Mouse (Mus musculus): Measurements from ENCODE around the gene Irx4.

Irx4 gene
- long read RNA-seq, experiment 1, result 0 reads
- long read RNA-seq, experiment 2, result 0 reads

DNA sequence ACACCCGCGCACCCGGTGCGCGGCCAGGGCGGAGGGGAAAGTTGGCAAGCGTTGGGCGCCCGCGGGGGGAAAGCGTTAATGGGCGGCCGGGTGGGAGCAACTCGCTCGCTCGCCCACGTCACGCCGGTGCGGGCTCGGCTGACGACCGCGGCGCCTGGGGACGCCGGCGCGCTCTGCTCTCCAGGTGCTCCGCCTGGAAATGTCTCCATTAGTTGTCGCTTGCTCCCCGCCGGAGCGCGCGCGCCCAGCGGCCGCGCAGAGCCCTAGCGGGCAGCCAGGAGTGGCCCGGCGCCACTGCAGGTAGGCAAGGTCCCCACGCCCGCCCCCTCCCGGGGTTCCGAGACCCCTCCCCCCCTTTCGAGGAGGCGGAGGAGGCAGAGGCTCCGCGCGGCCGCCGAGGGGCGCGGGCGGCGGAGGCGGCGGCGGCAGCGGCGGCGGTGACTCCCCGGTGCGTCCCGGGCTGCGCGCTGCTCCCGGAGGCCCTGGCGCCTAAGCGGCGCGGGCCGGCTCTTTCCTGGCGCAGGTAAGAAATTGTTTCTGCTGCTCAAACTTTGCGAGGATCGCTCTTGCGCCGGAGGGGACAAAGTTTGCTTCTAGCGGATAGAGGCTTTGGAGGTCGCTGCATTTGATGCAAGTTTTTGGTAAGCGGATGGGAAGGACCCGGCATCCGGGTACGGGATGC lies at the start of gene Irx4:
Irx4 (plus strand) TSS at position 126 of the 682 bp plus-strand sequence.
- intact Hi-C loops (cut with DNase I), result no loop called here

DNA sequence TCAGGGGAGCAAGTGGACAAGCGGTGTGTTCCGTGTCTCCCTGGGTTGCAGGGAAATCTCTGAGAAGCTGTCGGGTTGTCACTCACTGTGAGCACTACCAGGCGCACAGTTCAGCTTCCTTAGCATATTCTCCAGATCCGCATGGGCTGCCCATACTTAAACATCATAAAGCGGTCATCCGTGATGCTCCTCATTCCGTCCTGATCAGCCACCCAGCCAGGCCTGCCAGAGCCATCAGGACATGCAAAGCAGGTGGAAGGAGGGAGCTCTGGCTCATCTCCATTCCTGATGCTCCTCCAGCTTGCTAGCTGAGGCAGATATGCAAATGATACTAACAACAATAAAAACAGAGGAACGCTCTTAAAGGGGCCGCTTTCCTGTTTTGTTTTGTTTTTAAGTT lies 46.0 kb upstream of the Irx4 start:
- intact Hi-C loops (cut with DNase I), result no loop called here

DNA sequence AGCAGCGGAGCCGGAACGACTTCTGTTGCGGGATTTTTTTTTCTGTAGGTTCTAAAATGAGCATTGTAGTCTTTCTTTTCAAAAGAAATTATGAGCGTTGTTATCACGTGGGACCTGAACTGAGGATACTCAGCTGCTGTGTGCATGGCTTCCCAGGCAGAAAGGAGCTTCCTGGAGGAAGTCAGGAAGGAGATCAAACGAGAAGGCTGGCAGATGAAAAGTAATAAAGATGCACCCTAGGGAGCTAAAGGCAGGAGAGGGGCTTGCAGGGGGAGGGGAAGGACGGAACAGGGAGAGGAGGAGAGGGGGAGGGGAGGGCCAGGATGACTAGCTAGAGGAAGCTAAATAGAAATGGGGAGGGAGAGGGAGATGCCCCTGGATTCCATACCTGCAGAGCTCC lies 23.8 kb upstream of the Irx4 start:
- intact Hi-C loops (cut with DNase I), result no loop called here

DNA sequence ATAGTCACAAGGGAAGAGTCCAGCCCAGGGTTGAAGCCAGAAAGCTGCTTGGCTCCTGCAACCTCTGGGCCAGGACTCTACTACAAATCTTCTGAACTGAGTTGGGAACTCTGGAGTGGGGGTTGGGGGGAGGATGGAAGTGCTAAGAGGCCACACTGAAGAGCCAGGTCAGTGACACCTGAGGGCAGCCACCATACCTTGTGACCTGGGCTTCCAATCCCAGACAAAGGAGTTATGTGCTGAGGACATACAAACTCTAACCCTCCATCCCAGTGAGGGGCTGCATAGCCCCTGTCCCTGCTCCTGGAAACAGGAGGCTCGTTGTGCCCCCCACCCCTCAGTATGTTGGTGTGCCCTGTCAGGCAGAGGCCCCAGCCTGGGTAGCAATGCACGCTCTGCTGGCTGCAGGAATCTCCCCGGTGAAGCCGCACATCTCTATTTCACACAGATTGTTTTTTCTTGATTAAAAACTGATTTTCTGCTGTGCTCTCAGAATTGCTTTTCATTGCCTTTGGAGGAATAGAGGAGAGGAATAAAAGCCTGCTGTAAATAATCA lies 21.0 kb upstream of the Irx4 start:
- intact Hi-C loops (cut with DNase I), result no loop called here

DNA sequence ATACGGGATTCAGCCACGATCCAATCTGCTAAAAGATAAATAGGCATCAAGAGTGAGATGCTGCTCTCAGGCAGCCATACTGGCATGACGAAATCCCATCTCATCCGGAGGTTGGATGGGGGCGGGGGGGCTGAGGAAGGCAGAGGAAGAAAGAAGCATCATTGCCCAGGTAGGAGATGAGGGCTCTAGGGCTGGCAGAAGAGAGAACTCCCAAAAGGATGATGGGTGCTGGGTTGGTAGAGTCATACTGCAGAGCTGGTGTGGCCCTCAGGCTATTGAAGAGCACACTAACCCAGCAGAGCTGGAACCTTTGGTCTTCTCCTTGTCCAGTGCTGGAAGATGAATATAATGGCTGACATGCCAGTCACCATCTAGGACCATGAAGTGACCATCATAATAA lies 17.7 kb upstream of the Irx4 start:
- intact Hi-C loops (cut with DNase I), result no loop called here

DNA sequence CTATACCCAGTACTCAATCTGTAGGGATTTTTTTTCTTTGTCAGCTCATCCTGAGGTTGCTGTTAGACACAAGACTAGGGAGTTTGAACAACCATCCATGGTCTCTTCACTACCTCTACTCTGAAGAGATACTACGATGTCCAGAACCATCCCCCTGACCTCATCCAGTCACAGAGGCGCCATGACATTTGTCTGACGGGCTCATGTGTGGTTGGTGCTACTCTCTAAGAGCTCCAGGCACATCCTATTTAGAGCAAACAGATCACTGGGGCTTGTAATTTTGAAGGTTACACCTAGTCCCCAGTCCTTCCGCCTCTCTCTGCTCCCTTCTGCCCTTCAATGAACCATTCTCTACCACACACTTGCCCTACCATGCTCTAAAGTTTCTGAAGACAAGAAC lies 13.3 kb upstream of the Irx4 start:
- intact Hi-C loops (cut with DNase I), result no loop called here

DNA sequence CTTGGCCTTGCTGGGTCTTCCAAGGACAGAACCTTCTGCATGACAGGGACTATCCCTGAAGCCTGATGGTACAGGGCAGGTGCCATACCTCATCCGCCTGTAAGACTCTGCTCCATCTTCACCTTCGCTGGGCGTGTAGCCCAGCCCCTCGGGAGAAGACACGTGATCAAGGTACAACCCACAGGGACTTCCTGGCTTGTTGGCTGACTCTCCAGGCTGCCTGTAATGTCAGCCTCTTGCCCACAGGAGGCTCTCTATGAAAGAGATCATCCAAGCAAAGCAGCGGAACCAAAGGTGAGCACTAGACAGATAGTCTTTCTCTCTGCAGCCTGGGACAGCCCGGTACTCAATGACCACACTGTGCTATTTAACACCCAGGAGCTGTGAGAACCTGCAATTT lies 9.1 kb upstream of the Irx4 start:
- intact Hi-C loops (cut with DNase I), result no loop called here

DNA sequence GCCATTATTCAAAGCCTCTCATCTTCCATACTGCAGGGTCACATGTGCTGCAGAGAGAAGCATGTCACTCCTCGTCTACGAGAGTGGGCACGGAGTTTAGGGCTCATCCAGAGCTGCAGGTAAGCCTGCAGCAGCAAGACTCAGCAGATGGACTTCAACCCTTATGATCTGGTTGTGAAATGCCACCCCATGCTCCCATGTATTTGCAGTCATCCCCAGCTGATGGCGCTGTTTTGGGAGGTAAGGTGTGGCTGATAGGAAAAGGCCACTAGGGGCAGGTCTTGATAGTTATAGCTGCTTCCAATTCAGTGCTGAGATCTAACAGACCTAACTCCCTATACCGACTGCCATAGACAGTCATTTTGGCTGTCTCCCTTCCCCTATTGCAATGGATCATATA lies 8.3 kb upstream of the Irx4 start:
- intact Hi-C loops (cut with DNase I), result no loop called here

DNA sequence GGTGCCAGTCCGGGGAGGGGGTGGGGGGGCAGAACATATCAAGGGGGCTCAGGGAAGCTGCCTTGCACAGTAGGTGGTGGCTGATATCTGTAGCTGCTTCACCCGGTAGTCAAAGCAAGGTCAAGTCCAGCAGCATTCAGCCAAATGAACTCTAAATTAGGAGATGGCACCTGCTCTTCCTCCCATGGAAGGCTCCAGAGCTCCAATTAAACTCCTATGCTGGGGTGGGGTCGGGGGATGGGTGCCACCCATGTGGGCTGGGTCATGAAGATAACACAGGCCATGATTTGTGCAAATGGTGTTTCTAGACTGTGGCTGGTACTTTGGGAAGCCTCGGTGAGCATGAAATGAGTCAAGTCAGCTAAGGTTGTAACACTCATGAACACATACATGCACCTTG lies 1.9 kb upstream of the Irx4 start:
- intact Hi-C loops (cut with DNase I), result no loop called here

DNA sequence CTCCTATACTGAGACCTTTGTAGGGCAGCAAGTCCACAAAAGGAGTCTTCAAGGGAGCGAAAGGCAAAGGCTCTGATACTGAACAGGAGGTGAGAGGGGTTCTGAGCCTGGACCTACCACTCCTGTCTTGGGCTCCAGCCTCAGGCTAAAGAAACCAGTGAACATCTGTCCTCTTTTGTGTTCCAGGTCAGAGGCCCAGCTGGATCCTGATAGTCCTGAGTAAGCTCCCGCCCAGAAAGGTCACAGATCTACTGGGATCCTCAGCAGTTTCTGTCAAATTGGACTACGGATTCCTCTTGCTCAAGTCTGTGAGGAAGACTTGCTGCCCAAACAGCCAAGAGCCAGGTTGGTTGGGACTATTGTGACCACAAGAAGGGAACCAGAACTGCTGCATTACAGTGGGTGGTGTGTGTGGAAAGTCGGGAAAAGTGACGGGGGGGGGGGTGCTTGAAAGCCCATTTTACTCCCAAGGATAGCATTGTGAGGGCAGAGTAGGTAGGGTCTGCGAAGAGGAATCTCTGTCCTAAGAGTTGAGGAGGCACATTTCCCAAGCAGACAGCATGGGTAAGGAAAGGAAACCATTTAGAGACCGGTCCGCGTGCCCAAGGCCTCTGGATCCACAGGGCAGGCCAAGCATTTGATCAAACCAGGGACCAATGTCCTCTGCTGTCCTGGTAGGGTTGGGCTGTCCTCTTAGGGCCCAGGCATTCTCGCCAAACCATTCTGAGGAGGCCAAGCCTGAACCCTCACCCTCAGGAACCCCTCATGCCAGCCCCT lies 514 bp upstream of the Irx4 start:
- intact Hi-C loops (cut with DNase I), result no loop called here

DNA sequence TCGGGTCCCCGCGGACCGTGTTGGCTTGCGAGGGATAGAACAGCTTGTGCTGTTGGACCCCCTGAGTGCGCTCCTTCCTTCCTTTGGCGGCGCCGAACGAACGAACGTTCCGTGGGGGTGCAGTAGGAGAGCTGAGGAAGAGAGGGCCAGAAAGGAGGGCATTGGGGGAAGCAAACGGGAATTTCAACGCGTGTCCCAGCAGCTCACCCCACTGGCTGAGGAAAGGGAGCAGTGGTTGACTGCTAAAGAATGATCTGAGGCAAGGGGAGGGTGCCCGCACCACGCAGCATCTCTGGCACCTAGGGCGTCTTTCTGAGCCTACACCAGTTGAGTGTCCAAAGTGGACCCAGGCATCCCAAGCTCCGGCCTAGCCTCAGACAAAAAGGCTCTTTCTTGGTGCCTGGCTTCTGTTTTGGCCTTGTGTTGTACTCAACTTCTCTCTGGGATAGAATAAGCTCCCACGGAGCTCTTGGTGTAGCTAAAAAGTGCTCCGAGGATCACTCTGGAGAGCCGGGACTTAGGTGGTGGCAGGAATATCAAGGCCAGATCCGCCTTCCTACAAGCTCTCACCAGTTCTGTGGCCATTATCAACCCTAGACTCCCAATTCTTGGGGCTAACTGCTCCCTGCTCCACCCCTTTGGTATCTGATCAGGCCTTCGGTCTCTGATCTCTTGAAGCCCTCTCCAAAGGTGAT lies 904 bp downstream of the Irx4 start:
- intact Hi-C loops (cut with DNase I), result no loop called here

DNA sequence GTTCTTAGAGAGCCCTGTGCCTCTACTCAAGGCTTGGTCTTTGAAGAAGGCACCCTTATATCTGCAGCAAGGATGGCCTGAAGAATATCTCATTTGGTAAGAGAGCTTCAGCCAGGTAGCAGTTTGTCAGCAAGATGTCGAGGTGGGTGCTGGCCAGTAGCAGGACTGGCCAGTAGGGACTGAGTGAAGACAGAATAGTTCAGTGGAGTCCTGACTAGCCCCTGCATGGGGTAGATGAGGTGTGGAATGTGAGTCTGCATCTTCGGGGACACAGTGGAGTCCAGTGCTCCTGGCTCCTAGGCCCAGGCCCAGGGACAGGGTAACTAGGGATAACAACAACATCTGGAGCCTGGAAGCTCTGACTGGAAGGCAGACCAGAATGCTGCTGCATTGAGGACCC lies 1.6 kb downstream of the Irx4 start:
- intact Hi-C loops (cut with DNase I), result no loop called here

DNA sequence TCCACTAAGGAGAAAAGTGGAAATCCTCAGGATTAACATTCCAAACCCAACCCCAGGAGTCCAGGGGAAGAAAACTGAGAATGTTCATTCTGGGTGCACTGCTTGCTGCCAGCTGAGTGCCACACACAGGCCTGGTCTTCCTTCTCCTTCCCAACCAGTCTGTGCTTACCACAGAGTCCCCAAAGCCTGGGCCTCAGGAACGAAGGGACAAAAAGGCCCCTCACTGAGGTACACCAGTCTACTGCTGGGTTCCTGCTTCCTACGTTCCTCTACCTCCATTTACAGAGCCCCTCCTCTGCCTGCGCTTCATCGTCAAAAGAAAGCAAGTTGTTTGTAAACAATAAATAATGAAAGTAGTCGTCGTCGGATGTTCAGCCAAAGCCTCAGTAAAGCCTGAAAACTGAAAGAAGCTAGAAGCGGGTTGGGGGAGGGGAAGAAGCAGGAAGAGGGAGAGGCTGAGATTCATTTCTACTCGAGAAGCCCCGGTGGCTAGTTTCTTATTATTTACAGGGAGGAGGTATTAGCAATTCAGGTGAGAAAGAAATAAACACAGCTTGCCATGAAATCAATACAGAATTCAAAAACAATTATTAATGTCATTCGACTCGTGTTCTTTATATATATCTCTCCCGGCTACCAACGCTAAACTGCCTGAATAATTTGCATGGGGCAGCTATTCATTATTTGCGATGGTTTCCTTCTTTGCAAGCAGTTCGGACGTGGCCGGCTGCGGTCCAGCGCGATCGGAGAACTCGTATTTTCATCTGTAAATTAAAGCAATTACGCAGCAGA lies 2.3 kb downstream of the Irx4 start:
- intact Hi-C loops (cut with DNase I), result no loop called here

DNA sequence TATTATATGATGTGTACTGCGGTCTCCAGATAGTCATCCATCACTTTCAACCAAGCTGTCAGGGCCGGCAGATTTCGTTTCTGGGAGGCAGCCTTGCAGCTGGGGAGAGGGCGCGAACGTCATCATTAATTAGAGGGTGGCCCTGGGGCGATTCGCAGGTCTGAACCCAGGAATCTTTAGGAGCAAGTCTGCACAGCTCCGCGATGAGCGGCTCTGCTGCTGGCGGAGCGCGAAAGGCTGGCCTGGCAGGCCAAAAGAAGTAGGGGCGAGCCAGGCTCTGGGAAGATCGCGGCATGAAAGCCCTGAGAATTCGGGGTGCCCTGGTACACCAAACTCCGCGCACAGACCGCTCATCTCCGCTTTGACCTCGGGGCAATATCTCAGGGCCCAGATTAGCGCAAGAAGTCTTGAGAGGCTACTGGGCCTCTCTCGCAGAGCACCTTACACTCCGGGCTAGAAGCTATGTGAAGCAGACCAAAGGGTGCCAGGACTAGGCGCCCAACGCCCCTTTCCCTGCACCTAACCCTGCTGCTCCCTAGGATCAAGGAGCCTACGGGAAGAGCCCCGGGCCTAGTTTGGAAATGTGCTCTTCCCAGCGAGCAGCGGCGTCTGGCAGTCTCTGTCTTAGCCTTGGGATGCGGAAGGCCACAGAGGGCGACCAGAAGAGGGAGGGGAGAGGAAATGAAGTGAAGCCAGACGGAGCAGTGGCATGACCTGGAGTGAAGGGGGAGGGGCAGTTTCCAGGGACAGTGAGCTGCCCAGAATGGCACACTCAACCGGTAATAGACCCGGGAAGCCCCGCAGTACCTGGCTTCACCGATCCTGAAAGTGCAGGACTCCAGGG lies 3.1 kb downstream of the Irx4 start:
- intact Hi-C loops (cut with DNase I), result no loop called here

DNA sequence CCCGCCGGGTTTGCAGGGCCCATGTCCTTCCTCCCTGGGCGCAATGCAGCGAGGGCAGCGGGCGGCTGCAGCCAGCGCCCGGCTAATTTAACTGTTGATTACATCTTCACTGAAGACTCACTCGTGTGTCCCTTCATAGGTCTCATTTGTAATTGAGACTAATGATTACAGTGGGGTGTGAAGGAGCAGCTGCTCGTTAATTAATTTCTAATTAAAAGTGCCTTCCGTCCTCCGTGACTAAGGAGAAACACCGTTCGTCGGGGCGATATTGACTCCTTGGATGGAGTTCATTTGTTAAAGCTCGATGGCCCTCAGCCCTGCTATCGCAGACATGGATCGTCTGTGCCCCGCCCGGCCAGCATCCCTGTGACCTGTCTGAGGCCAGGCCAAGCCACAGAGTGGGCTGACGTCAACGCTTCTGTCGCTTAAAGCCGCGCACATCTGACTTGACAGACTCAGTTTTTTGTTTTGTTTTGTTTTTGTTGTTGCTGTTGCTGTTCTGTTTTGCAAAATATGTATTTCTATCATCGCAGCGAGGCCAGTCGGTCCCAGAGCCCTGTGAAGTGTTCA lies 4.0 kb downstream of the Irx4 start:
- intact Hi-C loops (cut with DNase I), result no loop called here

DNA sequence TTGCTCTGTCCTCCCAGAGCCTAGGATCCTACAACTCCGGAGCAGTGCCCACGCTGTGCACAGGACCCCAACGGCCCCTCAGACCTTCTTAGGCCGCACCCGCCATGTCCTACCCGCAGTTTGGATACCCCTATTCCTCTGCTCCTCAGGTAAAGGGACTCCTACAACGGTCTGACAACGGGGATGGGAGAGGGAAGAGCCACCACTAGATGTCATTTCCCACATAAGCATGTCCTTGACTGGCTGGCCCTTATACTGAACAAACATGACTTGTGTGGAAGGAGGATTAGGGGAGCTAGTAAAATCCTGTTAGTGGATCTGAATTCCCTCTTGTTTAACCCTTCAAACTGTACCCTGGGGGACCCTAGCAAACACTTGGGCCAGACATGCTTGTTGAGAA lies 4.6 kb downstream of the Irx4 start:
- intact Hi-C loops (cut with DNase I), result no loop called here

DNA sequence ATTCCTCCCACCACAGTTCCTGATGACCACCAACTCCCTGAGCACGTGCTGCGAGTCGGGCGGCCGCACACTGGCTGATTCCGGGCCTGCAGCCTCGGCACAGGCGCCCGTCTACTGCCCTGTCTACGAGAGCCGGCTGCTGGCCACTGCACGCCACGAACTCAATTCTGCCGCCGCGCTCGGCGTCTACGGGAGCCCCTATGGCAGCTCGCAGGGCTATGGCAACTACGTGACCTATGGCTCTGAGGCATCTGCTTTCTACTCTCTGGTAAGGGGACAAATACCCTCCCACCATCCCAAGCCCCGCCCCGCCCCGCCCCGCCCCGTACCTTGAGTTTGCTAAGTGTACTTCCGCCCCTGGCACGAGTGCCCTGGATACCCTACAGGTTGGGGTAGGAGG lies 5.2 kb downstream of the Irx4 start:
- intact Hi-C loops (cut with DNase I), result no loop called here

DNA sequence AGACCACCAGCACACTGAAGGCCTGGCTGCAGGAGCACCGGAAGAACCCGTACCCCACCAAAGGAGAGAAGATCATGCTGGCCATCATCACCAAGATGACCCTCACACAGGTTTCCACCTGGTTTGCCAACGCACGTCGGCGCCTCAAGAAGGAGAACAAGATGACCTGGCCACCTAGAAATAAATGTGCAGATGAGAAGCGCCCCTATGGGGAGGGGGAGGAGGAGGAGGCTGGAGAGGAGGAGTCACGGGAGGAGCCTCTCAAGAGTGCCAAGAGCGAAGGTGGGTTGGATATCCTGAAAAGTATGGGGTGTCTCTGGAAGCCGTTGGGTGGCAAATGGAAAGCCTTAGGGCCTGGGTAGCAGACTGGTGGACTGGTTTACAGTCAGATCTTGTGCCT lies 7.3 kb downstream of the Irx4 start:
- intact Hi-C loops (cut with DNase I), result no loop called here

DNA sequence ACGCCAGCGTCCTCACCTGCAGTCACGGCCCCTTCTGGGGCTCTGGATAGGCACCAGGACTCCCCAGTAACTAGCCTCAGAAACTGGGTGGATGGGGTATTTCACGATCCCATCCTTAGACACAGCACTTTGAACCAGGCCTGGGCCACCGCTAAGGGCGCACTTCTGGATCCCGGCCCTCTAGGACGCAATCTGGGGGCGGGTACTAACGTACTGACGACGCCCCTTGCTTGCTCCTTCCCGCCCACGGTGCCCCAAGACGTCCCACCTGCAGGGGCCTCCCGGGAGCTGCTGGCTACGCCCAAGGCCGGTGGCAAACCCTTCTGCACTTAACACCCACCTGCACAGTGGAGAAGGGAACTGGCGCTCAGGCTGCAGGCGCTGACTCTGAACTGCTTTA lies 8.4 kb downstream of the Irx4 start:
- intact Hi-C loops (cut with DNase I), result no loop called here

DNA sequence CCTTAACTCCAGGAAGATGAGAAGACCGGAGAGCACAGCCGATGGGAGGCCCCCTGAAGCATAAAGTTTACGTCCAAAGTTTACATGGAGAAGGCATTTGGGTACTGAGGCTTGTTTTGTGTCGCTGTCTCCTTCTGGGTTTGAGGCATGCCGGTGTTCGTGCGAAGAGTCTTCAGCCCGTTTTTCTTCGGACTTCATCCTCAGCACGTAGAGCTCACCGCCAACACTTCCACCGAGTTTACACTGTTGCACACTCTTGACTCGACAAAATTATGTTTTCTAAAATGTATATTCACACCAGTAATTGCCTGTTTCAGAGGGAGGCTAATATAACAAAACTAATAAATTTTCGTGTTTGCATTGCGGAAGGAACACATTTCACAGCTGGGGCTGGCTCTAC lies 9.0 kb downstream of the Irx4 start:
- intact Hi-C loops (cut with DNase I), result no loop called here
